Mouse (Mus musculus): ENCODE measurements at regions not wholly inside any gene's neighbourhood (a gene's known extent, or its start where the extent isn't known, plus 50 kb on each side); places are given as distances from the start of the nearest gene placed in this dataset.

DNA sequence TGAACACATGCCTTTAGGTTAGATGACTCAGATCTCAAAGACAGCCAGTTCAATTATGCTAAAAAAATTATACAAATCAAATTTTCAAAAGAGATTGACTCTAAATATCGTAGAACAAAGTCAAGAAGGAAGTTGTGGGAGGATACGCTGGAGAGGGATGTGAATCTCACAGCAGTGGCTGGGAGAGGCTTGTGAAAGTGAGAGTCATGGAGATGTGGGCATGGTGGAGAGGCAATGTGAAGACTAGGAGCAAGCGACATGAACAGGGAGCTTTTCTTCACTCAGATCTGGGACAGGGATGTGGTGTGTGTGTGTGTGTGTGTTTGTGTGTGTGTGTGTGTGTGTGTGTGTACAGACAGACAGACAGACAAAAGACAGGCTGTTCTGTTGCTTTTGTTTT, 87.9 kb upstream of the Dlx2 start:
- TF ChIP-seq GATA1 (IDR thresholded peaks at IDR 0.05; ENCODE audit: borderline replicate concordance, low read length), result no peak
- TF ChIP-seq FLI1 (IDR thresholded peaks at IDR 0.05; ENCODE audit: low read length), result no peak
